Mouse (Mus musculus): Measurements from ENCODE around the gene Fgfr2. TPM values are rescaled to one million over a fixed set of nuclear protein-coding genes. Genes with fewer than 3 reads are reported as not detected.
A peak's percentile ranks its signal among the peaks of the same experiment; 100 is the strongest.

Gene Fgfr2
- polyA plus RNA-seq, 2 experiments from 2014 or later: not detected

DNA sequence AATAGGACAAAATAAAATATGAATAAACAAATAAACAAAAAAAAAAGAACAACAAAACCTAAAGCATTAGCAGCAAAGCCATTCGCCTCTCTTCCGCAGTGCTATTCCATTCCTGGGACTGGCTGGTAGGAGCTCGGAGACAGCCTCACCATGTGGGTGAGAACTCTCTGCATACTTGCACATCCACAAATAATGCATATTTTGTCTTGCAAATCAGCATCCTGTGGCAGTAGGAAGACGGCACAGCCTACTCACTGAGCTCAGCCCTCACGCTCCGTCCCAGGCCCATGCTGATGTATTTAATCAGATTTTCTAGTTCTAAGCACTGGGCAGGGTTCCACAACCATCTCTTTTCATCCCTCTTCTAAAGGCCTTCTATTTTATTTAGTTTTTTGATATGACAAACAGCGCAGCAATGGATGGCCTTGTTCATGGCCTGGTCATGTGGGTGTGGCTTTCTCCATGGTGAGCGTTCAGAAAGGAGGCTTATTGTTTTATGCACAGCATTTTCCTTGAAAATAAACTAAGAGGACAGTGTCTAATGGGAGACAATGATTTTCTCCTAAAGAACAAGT is 2319.8 kb downstream of the Fgfr2 start:
- ATAC-seq: no peak

DNA sequence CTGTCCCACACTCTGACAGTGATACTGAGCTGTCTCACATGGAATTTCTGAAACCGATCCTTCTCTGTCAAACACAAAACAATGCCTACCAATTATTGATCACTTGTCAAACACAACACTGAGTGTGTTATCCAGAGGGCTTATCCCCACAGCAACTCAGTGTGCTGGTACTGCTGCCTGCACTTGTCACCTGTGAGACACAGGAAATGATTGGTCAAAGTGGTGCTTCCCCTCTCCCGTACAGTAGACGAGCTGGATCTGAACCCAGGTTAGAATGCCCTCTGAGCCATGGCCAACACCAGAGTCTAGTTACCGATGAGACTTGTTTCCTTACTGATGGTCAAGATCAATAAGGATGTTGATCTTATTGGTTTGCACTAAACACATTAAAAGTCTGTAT is 2321.3 kb downstream of the Fgfr2 start:
- ATAC-seq: peak; percentile 83

DNA sequence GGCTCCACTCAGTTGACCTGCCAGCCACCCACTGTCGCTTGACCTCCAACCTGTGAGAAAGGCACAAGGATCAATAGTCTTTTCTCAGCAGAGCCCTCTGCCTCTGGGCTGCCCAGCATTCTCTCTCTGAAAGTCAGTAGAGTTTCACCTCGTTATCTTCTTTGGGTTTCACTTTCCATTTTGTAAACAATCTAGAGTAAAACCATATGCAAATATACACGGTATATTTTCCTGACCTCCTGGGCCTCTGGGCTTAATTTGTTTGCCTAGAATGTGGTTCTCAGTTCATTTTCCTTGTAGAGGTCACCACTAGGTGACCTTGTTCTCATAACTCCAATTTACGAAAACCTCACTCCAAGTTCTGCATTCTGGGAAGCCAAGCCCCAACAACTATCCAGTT is 2322.5 kb downstream of the Fgfr2 start:
- peak; percentile 70 for ATAC-seq

DNA sequence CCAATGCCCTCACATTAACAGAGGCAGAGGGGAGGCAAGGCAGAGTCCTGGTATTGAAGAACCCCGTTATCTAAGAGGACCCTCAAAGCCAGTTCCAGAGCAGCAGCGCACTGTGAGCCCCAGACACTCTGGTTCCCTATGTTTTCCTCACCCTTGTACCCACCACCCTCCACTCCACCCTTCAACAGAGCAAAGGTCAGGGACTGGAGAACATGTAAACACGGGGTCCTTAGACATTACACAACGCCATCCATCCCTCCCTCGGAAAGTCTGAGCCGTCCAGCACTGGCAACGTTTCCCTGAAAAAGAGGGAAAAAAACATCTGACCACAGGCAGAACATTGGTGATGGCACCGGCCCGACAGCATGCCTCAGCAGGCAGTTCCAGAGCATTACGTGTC is 2323.7 kb downstream of the Fgfr2 start:
- ATAC-seq: no peak

DNA sequence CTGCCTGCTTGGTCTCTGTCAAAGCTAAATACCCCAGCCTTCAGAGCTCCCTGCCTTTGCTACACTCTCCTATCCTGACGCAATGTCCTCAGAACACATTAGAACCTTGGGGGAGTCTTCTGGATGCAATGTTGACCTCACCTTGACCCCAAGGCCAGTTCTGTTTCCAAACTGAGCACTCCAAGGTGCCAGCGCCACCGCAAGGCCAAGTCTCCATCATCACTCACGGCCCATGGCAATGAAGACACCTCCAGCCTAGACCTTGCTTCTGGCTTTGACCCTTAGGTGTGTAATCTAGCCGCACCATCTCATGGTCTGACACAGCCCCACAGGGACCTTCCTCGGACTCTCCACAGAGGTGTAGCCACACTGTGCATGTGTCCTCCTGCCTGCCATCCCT is 2325.6 kb downstream of the Fgfr2 start:
- no peak for ATAC-seq

DNA sequence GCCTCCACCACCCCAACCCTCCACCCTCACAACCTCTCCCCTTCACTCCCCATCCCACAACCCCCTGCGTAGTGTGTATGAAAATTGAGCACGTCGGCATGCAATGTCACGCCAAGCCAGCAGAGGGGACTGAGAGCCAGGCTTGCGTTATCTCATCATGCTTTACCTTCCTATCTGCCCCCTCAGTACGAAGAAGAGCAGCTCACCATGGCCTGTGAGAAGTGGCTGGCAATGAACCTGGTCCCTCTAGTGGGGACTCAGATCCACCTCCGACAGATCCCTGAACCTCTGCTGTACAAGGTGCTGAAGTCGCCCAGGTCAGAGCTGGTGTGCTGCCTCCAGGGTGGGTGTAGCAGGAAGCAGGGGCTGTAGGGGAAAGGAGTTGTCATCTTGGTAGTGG is 2326.4 kb downstream of the Fgfr2 start:
- peak; percentile 38 for ATAC-seq

DNA sequence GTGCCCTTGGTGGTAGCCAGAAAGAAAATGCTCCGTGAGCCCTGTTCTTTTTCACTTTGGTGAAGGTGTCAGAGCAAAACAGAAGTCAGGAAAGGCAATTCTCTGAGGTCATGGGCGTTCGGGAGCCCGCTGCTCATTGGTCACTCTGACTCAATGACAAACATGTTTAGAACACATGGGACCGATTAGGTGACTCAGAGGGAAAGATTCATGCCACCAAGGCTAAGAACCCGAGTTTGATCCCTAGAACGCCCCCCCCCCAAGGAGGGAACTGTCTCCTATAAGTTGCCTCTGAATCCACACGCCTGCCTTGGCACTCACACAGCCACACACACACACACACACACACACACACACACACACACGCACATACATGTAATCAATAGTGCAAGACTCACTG is 2329.5 kb downstream of the Fgfr2 start:
- ATAC-seq: no peak

DNA sequence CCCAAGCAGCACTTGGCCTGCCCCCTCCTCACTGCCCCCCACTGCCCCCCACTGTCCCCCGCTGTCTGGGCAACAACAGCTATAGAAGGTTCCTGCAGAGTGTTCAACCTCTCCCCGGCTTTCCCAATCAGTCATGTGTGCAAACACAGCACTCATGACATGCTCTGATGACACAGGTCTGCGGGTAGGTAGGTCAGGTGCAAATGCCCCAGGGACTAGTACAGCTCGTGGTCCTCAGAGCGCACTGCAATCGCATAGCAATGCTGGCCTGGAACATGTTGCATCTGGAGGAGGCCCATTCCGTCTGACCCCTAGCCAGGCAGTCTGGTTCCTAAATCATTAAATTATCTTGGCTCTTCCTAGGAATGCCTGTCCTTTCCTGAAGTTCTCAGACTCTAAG is 2333.7 kb downstream of the Fgfr2 start:
- no peak for ATAC-seq

DNA sequence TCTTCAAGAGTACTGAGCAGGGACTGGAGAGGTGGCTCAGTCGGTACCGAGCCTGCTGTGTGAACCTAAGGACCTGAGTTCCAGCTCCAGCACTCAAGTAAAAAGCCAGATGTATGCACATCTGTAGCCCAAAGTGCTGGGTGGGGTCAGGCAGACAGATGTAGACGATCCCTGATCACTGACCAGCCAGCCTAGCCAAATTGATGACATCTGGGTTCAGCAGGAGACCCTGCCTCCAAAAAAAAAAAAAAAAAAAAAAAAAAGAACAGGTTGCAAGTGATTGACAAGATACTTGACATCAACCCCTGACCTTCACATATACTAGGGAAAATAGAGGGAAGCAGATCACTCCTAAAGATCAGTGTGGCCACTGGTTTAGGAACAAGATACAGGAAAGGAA is 2334.2 kb downstream of the Fgfr2 start:
- no peak for ATAC-seq

DNA sequence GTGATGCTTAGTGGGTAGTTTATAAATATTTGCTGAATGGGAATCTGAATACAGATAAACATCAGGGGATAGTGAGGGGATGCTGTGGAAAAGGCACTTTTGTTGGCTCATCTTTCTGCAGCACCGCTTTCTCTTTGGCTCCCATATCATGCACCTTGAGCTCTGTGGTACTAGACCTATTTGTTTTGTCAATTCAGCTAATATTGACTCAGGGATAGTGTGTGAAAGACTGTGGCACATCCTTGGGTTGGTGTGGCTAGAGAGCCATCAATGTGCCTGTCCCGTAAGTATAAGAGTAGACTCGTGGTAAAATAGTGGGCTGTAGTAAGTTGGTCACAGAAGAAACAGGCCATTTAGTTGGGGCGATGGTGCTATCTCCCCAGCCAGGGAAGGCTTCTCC is 2335.6 kb downstream of the Fgfr2 start:
- ATAC-seq: no peak

DNA sequence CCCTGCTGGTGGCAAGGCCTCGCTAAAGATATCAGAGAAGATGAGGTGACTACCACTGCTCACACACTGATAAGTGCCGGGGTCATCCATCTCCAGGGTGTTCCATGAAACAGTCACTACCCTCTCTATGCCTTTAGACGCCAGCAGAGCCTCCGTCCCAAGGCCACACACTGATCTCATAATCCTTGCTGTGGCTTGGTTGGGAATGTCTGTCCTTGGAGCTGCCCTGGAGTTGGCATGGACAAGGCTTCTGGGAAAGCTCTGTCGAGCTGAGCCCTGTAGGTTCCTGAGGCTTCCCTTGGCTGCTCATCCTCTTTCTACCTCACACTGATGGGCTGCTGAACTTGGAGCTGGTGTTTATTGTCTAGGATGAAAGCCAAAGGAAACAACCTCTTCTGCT is 2336.4 kb downstream of the Fgfr2 start:
- ATAC-seq: no peak

DNA sequence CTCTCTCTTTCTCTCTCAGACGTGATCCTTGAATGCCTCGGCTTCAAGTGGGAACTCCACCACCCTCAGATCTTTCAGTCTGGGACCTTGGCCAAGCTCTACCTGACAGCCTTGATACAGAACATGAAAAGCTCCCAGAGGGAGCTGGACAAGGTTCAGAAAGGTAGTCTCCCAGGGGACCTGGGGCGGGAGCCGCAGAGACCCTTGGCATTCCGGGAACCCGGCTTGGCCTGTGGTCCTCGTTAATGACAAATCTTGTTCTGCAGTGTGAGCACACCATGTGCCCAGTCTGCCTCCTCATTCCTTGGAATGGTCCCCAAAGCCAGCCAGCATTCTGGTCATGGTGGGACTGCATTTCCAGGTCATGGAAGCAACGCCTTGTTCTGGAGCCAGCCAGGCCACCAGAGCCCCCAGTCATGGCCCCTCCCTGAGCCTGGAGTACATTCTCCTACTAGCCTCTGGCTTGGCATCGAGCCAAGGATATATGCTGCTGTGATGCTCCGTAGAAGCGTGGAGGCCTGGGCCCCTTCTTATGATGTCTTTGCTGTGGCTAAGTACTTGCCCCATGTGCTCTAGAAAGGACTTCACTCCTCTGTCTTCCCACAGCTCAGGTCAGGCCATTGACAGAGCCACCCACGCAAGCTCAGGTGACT is 2337.1 kb downstream of the Fgfr2 start:
- ATAC-seq: no peak

DNA sequence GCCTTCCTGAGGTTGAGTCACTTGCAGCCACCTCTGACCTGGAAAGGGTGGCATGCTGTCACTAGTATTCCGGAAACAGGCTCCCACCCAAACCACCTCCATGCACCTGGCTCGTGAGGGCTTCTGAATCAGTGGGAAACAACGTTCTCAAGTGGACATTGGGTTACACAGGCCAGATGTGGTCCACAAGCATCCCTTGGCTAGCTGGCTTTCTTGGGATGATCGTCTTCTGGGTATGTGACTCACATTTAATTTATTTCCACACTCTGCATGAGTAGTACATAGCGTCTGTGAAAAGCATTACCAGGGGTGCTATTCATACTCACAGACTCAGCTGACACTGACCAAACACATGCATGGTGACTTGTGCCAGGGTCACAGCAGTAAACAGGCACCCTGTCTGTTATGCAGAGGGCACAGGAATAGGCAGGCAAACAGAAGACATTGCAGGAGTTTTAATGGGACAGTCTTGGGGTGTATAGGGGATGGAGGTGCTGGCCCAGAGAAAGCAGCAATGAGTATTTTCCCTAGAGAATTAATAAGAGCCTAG is 2340.6 kb downstream of the Fgfr2 start:
- no peak for ATAC-seq

DNA sequence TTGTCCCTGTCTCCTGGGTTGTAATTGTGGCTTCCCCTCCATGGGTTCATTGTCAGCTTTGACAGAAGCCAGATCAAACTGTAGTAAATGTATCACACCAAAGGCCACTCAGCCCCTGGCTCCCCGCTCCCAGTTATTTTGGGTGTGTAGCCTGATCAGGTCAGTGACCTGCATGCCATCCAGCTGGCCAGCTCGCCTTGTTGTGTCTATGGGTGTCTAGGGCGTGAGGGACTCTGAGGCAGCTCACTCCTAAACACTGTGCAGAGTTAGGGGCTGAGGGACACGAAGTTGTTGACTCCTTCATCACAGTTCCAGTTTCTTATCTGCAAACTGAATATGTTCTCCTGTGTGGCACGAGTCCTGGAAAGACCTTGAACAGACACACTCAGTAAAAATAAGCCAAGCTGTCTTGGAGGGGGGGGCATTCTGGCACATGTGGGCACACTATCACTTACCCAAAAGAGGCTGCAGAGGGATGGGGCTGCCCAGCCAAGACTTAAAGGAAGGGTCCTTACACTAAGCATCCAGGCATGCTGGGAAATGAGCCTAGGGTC is 2342.2 kb downstream of the Fgfr2 start:
- ATAC-seq: no peak

DNA sequence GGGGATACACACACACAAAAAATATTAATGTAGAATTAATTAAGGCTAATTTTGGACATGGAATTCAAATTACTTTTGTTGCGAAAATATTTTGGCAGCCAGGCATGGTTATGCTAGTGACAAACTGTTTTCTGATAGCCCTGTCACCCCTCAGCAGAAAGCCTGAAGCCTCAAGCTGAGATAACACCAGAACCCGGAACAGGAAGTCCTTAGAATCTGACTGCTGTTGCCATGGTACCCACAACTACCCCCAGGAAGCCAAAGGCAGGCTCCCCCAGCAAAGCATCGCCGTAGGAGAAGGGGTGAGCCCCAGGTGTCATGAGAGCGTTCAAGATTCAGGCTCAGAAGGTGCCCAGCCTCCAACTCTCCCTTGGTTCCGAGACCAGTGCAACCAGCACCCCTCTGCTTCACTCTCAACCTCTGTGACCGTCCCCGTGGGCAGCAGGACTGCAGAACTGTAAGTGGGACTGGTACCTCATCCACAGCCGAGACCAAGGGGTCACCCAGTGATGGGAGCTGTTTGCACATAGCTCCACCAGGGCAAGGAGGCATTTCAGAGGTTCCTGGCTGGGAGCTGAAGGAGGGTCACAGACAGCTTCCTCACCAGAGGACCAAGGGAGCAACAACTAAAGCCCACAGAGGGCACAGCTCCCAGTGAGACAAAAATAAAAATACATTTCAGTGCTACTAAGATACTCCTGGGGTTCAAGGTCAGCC is 2349.1 kb downstream of the Fgfr2 start, which contains the start of gene Btbd16:
TSS of gene Btbd16 (plus strand) at position 156 of the 717 bp plus-strand sequence.
- peak; percentile 77 for ATAC-seq

DNA sequence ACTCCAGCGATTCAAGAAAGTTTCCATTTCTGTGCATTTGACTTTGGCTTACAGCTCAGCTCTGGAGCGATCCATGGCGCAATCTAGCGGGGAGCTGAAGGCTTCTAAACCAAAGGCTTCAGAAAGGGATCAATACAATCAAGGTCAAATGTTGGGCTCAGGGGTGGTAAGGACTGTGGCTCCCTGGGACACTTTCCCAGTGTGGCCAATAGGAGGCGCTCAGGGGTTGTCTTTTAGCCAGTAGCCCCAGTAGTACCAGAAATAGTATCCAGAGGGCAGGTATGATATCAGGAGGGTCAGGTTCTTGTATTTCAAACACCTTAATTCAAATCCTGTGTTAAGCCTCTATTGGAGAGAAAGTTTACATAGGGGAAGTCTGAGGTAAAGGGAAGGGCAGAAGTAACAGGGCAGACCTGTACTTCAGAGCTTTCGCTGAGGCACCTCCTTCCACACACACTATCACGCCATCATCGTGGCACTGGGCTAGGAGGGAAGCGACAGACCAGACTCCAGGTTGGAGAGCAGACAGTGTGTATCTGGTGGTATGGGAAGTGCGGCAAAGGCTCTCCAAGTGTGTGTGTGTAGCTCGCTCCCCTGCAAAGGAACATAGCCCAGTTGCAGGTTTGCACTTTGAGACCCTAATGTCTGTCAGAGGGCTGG is 2349.8 kb downstream of the Fgfr2 start:
- peak; percentile 80 for ATAC-seq

DNA sequence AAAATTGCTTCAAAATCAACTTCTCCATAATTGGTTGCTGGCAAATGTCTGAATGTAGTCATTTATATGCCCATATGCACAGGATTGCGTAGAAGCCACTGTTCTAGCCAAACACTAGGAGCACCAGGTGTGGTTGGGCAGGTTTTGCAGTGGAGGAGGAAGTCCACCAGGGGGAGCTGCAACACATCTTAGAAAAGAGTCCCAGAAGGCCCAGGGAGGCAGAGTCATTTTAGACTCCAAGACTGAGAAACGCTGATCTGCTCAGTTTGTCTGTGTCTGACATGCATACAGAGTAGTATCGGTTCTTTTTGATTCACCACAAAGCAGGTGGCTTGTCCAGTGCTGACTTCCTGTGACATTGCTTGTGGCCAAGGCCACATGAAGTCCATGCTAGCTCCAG is 2352.4 kb downstream of the Fgfr2 start:
- ATAC-seq: peak; percentile 68

DNA sequence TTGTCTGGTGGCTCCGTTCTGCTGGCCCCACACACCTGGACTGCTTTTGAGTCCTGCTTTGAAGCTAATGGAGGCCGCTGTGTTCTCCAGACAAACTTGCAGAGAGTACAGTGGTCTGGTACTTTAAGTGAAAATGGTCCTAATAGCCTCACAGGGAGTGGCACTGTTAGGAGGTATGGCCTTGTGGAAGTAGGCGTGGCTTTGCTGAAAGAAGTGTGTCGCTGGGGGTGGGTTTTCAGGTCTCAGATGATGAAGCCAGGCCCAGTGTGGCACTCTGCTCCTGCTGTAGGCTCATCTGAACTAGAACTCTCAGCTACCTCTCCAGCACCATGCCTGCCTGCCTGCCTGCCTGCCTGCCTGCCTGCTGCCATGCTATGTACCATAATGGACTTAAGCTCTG is 2355.0 kb downstream of the Fgfr2 start:
- no peak for ATAC-seq

DNA sequence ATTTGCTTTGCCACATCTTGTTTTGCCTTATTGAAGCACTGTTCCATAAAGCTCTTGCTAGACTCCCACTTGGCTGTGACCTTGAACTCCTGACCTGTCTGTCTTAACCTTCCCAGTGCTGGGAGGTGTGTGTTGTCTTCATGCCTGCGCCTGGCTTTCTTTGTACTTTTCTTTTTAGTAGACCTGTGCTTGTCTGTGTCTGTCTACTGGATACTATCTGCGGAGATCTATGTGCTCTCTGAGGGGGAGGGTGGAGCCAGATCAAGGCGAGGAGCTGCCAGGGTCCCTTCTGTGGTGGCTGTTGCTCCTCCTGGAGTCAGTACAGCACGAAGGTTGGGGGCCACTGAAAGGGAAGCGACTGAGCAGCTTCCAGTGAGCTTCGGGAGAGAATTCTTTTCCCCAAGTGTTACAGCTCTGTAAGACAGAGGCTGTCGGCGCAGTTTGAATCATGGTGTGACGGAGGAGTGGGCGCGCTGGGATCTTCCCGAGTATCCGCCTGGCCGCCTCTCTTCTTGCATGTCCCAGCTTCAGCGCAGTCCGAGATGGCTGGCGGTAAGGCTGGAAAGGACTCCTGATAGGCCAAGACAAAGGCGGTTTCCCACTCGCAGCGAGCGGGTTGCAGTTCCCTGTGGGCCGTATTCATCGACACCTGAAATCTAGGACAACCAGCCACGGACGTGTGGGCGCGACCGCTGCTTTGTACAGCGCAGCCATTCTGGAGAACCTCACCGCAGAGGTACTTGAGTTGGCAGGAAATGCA is 2356.6 kb downstream of the Fgfr2 start:
- no peak for ATAC-seq

DNA sequence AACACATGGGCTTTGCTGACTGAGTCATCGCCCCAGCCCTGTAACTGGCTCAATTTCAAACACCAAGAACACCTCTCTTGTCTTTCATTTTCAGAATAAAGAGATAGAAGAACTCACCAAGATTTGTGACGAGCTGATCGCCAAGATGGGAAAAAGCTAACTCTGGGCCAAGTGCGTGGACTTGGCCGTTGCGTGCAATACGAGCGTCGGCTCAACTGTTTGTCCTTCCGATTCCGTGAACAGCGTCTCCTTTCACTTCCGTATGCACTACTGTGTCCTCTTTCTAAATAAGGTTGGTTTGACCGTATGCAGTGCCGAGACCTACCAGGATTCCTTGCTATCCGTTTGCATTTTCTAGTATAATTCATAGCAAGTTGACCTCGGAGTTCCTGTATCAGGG is 2359.0 kb downstream of the Fgfr2 start:
- no peak for ATAC-seq

DNA sequence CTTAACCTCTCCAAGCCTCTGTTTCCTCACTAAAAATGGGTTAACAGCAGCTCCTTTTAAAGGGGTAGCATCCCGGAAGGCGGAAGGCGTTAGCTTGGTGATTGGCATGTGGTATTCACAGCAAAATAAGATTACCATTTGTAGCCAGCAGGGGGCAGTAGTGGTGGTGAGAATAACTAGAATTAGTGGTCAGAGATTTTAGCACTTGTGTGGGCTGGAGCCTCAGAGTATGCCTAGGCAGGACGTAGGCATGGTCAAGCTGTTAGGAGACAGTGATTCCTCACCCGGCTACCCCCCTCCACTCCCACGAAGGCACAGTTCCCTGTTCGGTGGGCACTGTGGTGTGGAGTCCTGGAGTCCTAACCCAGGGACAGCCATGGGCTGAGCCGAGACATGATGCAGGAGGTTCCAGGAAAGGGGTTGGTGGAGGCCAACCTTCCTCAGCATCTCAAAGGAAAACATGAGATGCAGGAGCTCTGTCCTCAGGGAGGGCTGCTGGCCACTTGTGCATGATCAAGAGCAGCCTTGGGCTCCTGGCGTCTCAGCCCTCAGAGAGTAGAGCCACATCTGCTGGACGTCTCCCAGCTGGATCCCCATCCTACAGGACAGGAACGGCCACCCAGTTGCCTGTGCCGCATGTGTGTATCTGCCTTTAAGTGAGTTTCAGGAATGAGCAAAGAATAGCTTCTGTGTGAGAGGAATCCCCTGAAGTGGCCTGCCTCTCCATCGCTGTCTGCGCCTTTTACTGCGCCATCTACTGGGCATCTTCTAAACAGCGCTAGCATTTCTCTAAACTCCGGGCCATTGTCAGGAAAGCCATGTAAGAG is 2360.9 kb downstream of the Fgfr2 start:
- peak; percentile 73 for ATAC-seq

Measured in CD4-positive, CD25-positive, alpha-beta regulatory T cell, adult 4 months (primary cell).